Mouse (Mus musculus) layer of hippocampus, adult 8-10 months (tissue): ENCODE measurements around the gene Tnfsf4. TPM values are rescaled to one million over a fixed set of nuclear protein-coding genes. Genes with fewer than 3 reads are reported as not detected.

Experiments used
- DNase-seq, 2 experiments: peaks; one replicate each; pipeline ENCODE4 v3.0.0; 2022; ENCODE audit warnings: low spot score in 2 of 2
- total RNA-seq, 4 experiments: library from RNA; stranded (reverse); gene quantifications; 2 replicates each; pipeline ENCODE4 v1.2.4; 2022

The Tnfsf4 gene
- not detected for total RNA-seq

GRCm38 (mm10) chr1:161394931-161395459 lies at the start of gene Tnfsf4:
Tnfsf4 (plus strand) TSS chr1:161395409.
- DNase-seq = no peak

- DNase-seq = no peak
Measured at GRCm38 (mm10) chr1:161350981-161351380, 44.2 kb upstream of the Tnfsf4 start.

DNA sequence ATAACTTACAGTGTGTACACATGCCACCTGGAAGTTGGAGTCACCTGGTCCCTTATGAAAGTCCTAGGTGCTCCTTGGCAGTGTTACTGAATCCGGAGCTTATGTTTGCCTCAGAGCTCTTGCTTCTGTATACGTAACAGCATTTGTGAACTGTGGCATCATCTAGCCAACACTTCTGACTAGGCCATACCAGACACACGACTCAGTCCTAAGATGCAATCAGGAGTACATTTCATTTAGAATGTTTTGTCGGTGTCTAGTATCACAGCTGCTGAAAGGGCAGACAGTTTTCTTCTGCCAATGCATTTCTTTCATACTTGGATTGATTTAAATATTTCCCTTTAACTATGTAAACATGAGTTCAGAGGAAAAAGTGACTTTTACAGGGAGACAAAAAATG lies 30.2 kb upstream of the Tnfsf4 start:
- no peak for DNase-seq

GRCm38 (mm10) chr1:161371919-161372318 lies 23.3 kb upstream of the Tnfsf4 start:
- DNase-seq = no peak

DNA sequence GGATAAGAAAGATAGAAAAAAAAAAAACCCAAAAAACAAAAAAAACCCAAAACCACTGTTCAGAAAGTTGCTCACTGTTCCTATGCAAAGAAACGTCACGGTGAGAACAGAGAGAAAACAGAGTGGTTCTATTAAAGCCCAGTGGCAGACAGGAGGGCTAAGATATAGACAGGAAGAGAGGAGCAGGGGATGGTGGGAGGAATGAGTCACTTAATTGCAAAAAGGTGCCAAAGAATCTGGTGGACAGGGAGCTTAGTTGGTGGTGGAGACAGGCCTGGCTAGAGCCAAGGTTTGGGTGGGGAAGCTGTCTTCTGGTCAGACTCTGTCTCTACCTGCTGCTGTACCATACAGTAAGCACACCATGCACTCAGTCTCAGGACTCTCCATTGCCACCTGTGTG lies 19.3 kb upstream of the Tnfsf4 start:
- no peak for DNase-seq

DNA sequence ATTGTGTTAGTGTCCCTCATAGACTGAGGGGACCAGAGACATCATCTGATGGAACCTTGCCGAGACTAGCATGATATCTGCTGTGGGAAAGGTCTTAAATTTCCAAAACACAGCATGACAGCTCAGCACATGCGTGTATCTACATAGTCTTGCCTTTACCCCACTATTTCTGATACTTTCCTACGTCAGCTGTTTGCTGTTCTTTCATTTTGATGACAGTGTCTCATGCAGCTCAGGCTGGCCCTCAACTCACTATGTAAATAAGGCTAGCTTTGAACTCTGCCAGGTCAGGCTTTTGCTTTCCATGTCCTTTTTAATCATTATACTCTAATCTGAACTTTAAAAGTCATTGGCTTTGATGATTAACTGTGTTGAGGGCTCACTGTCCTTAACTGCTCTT lies 16.6 kb upstream of the Tnfsf4 start:
- DNase-seq = no peak

DNA sequence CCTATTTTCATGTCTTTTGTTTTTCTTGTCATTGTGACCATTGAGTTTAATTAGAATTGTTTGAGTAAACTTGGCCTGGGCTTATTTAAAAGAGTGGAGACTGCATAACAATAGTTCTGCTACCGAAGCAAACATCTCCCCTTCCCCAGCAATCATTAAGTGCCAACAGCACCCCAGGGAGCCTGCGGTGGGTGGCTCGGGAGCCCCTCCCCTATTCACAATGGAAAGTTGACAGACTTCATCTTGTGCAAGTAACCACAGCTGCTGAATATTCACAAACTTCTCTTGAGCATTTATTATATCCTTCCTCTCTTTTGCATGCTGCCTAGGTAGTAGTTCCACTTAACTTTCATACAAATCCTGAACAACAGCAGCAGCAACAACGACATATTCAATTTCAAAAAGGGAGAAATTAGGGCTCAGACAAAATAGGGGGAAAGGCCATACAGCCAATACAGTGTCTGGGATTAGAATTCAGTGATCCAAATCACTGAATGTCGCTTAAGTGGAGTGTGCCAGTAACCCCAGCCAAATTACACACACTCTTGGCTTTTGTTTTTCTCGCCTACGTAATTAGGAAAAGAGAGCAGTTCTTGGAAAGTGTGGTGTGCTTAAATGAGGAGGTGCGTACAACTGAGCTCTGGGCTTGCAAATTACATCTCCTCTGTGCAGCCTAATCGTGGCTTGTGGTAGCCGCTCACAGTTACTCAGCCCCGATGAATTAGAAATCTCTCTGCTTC lies 15.4 kb upstream of the Tnfsf4 start:
- DNase-seq = peak; percentile 11

DNA sequence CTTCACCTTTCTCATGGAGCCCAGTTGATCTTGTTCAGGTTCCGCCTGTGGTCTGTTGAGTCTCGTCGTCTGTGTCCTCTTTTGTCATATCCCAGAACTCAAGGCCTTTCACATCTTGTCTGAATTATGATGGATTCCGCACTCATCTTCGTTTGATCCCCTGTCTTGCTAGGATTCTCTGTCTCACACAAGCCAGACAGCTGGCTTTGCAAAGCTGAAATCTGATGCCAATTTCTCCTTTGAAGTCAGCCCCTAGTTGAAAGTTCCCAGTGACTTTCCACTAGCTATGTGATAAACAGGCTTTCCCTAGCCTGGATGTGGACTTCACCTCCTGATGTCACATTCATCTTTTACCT lies 14.8 kb upstream of the Tnfsf4 start:
- DNase-seq = no peak

GRCm38 (mm10) chr1:161390066-161390465 lies 5.1 kb upstream of the Tnfsf4 start:
- DNase-seq = no peak

- DNase-seq = no peak
Measured at GRCm38 (mm10) chr1:161392906-161393305, 2.3 kb upstream of the Tnfsf4 start.

DNA sequence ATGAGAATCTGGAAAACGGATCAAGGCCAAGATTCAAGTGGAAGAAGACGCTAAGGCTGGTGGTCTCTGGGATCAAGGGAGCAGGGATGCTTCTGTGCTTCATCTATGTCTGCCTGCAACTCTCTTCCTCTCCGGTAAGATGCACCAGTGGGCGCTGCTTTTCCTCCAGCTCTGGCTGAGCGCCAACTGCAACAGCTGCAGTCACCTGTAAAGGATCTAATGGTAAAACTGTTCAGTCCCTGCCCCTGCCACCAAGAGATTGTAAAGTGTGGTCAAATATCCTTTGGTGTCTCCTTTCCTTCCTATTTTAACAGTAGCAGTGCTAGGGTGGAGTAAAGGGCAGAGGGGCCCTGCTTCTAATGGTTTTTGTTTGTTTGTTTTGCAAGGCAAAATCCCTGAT lies 401 bp downstream of the Tnfsf4 start:
- no peak for DNase-seq

DNA sequence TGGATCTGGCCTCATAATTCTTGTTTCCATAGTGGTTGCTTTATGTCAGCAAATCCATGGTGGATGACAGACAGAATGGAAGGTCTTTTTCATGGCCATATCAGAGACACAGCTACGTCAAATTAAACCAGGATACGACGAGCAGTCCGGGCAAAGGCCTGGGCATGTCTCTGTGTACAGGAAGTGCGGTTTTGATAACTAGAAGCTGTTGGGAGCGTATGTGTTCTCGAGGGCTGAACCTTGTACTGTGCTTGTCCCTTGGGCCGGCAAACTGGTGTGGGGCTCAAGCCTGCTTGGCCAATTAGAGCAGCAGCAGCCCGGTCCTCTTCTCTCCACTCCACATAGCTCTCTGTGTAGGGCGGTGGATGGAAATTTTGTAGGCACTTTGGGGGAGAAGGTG lies 1.1 kb downstream of the Tnfsf4 start:
- no peak for DNase-seq

DNA sequence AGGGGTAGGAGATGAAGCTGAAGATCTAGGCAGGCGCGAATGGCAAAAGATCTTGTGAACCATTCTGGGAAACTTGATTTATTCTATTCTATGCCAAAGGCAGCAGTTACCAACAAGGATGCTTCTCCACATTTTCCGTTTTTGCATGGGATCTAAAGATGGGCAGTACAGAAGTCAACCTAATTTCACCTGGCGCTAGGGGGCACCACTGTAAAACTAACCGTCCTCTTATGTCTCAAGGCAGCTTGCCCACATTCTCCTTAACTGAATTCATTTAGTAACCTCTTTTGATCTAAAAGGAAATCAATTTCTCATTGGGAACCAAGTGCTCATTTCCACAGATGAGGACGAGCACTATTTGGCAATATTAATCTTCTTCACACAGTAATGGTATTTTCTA lies 4.9 kb downstream of the Tnfsf4 start:
- DNase-seq = peak; percentile 23 to 76

DNA sequence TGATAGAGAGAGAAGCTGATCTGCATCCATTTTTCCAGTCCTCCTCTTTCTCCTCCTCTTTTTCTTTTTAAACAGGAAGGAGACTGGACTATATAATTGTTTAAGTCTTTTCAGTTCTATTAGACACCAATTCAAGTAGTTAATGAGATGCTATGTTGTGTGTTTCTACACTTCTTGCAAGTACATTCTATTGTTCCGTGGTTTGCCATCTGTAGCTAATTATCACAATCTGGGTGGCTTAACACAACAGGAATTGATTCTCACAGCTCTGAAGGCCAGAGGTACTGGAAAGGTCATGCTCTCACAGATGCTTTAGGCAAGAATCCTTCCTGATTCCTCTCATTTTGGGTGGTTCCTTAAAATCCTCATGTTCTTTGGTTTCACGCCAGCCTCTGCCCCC lies 7.9 kb downstream of the Tnfsf4 start:
- no peak for DNase-seq

DNA sequence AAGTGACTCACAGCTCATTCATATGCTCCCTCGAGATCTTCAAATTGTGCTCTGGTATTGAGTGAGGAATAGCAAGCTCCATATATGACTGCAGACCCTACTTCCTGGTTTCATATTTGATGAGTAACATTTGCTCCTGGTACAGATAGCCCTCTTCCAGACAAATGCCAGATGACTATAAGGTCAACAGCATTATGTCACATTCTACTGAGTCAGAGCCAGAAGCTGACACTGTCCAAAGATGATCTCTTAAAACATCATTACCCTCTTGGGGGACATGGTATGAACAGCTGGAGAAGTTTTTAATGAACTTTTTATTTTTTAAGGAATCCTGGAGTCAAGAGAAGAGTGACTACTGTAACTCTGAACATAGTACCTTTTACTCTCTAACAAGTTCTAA lies 11.3 kb downstream of the Tnfsf4 start:
- no peak for DNase-seq

- no peak for DNase-seq
Measured at GRCm38 (mm10) chr1:161419926-161420325, 24.7 kb downstream of the Tnfsf4 start.

GRCm38 (mm10) chr1:161420646-161421045 lies 25.4 kb downstream of the Tnfsf4 start:
- no peak for DNase-seq

- DNase-seq = no peak
Measured at GRCm38 (mm10) chr1:161426277-161427056, 31.3 kb downstream of the Tnfsf4 start.

DNA sequence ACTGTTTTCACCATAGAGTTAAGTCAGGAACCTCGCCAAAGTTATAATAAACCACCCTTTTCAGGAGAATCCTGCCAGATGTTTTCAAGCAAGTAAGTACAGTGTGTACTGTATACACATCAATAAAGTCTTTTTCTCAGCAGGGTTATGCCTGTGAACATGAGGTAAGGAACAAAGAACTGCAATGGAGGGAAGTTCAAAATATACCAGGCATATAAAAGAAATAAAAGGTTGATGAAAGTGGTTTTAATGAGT lies 31.8 kb downstream of the Tnfsf4 start:
- no peak for DNase-seq

DNA sequence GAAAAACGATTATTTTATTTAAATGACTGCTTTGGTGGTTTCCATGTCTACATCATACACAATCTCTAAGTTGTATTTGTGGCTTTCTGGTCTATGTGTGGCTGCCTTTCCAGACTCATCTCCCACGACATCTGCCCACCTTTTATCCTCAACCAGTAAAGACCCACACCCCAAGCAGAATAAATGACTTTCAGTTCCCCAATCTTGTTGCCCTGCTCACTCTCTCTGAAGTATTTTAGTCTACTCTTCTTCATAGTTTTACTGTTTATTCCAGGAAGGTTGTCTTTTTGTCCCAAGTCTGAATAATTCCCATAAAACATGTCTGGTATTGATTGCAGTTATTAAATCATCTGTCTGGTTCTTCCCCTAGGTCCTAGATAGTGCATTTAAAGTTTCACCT lies 40.6 kb downstream of the Tnfsf4 start:
- DNase-seq = no peak

GRCm38 (mm10) chr1:161436503-161436902 lies 41.3 kb downstream of the Tnfsf4 start:
- no peak for DNase-seq

DNA sequence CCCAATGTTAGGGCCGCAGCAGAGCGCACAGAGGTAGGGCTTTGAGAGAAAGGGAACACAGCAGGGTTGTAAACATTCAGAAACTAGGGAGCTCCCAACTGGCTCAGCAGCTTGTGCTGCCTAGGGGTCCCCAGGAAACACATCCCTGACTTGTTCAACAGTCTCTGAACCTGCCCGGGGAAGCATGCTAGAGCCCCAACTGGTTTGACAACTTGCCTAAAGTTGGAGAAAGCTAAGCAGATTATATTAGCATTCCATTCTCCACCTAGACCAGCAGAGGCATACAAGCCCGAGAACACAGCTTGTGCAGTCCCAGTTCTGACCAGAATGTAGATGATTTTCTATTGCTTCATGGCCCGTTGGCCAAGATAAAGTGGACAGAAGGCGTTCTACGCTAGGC lies 49.6 kb downstream of the Tnfsf4 start:
- no peak for DNase-seq

- no peak for DNase-seq
Measured at GRCm38 (mm10) chr1:161451683-161452245, 56.6 kb downstream of the Tnfsf4 start.
